Mouse (Mus musculus) spleen, adult 2 months (tissue): Measurements from ENCODE around the gene Ch25h.

Experiments used
- CTCF ChIP-seq: fragments of 200-500 bp; IDR thresholded peaks from 2 replicates; pipeline ENCODE4 v1.5.1; 2011; ENCODE audit warnings: mild to moderate bottlenecking, inconsistent platforms; ENCODE audit not compliant: insufficient read depth, insufficient read length, insufficient replicate concordance; ENCODE audit errors: extremely low read depth
- POLR2A ChIP-seq: fragments of 200-500 bp; IDR thresholded peaks from 2 replicates; pipeline ENCODE4 v1.6.1; 2011; ENCODE audit warnings: low read depth, low read length, inconsistent platforms

- TF ChIP-seq CTCF (no peak), POLR2A (no peak)
Measured at GRCm38 (mm10) chr19:34505161-34505721, 30.3 kb upstream of the Ch25h start.
